Mouse (Mus musculus) small intestine, adult 2 months (tissue): ENCODE results near the gene Prepl. TPM values are rescaled to one million over a fixed set of nuclear protein-coding genes. Genes with fewer than 3 reads are reported as not detected.

Experiments
- H3K27ac ChIP-seq: fragments of 200-500 bp; 2 replicates; pipeline ENCODE4 v1.5.1; 2012; ENCODE audit warnings: low read depth, low read length, control low read depth, inconsistent platforms; ENCODE audit not compliant: insufficient read depth
- H3K27me3 ChIP-seq: fragments of 200-500 bp; 2 replicates; pipeline ENCODE4 v1.6.1; 2012; ENCODE audit warnings: mild to moderate bottlenecking, moderate library complexity, low read length, inconsistent platforms; ENCODE audit not compliant: control insufficient read depth, insufficient read depth
- H3K36me3 ChIP-seq: fragments of 200-500 bp; 2 replicates; pipeline ENCODE4 v1.6.1; 2012; ENCODE audit warnings: mild to moderate bottlenecking, low read length, control low read depth, inconsistent platforms; ENCODE audit not compliant: control insufficient read depth, insufficient read depth
- H3K4me1 ChIP-seq: fragments of 200-500 bp; 2 replicates; pipeline ENCODE4 v1.6.1; 2012; ENCODE audit warnings: low read length, inconsistent platforms, mixed read lengths; ENCODE audit not compliant: control insufficient read depth, insufficient read depth, insufficient read length
- H3K4me3 ChIP-seq: fragments of 200-500 bp; 2 replicates; pipeline ENCODE4 v1.5.1; 2012; ENCODE audit warnings: low read depth, mild to moderate bottlenecking, control low read depth, inconsistent platforms, low read length, moderate library complexity
- CTCF ChIP-seq: fragments of 200-500 bp; IDR thresholded peaks from 2 replicates; pipeline ENCODE4 v1.5.1; 2012; ENCODE audit warnings: low read depth, mild to moderate bottlenecking, control low read depth, inconsistent platforms, low read length, moderate library complexity, mixed read lengths; ENCODE audit not compliant: insufficient replicate concordance, insufficient read length; ENCODE audit errors: extremely low read depth
- POLR2A ChIP-seq: fragments of 200-500 bp; IDR thresholded peaks from 2 replicates; pipeline ENCODE4 v1.6.1; 2012; ENCODE audit warnings: low read depth, mild to moderate bottlenecking, control low read depth, inconsistent platforms, low read length, moderate library complexity
- WGBS: fragments of 180-500 bp; shearing (Covaris S2); methylation state at CpG from one replicate; pipeline ENCODE4 v1.1.7; 2018; 5-methylcytosine and 5-hydroxymethylcytosine counted together
- polyA plus RNA-seq: library from polyadenylated mRNA; depleted of rRNA; stranded (reverse); fragments of >200 nt; gene quantifications from 2 replicates; pipeline ENCODE4 v1.2.3, GENCODE M21; 2012

Gene Prepl
- polyA plus RNA-seq, 1 experiment: 3.0 TPM

- Histone ChIP-seq H3K4me1 (peaks cover 4% of the 10 kb centered on the region; the same call in 1 of the 2 replicates), H3K27ac (no peak overlapping the region), H3K36me3 (peaks cover 1% of the 10 kb centered on the region; the same call in 1 of the 2 replicates), H3K27me3 (no peaks in the 10 kb centered on the region), H3K4me3 (no peak overlapping the region)
- no peak for TF ChIP-seq POLR2A
- no peak for TF ChIP-seq CTCF
- 82% methylated on average over 5 of the region's 5 CpGs for WGBS
These were observed 2.5 kb downstream of the Prepl start for GRCm38 (mm10) chr17:85087591-85087990.

- 79% methylated on average over 1 of the region's 1 CpGs for WGBS
- Histone ChIP-seq H3K4me1 (peaks cover 4% of the 10 kb centered on the region; the same call in 1 of the 2 replicates), H3K4me3 (no peak overlapping the region), H3K27ac (no peak overlapping the region), H3K36me3 (peaks cover 1% of the 10 kb centered on the region; the same call in 1 of the 2 replicates), H3K27me3 (no peaks in the 10 kb centered on the region)
- TF ChIP-seq CTCF (no peak), POLR2A (no peak)
These were observed 3.5 kb downstream of the Prepl start for GRCm38 (mm10) chr17:85086501-85086900.

- H3K36me3 ChIP-seq: peaks cover 5% of the 10 kb centered on the region
- H3K4me3 ChIP-seq: no peak overlapping the region
- TF ChIP-seq POLR2A: no peak
- TF ChIP-seq CTCF: no peak
- no peaks in the 10 kb centered on the region for H3K27me3 ChIP-seq
- no peak overlapping the region for H3K27ac ChIP-seq
- 27% methylated on average over 2 of the region's 2 CpGs for WGBS
- peaks cover 3% of the 10 kb centered on the region; the same call in 1 of the 2 replicates for H3K4me1 ChIP-seq
These were observed 4.7 kb downstream of the Prepl start for GRCm38 (mm10) chr17:85085335-85085734.

GRCm38 (mm10) chr17:85080781-85081180 lies 9.3 kb downstream of the Prepl start:
- 93% methylated on average over 11 of the region's 11 CpGs for WGBS
- no peak overlapping the region for H3K27ac ChIP-seq
- no peak overlapping the region for H3K4me3 ChIP-seq
- TF ChIP-seq POLR2A: no peak
- no peak for TF ChIP-seq CTCF
- peaks cover 3% of the 10 kb centered on the region; the same call in 1 of the 2 replicates for H3K4me1 ChIP-seq
- H3K27me3 ChIP-seq: no peaks in the 10 kb centered on the region
- peaks cover 16% of the 10 kb centered on the region for H3K36me3 ChIP-seq

- Histone ChIP-seq H3K27ac (no peak overlapping the region), H3K4me1 (no peaks in the 10 kb centered on the region), H3K27me3 (no peaks in the 10 kb centered on the region), H3K36me3 (peaks cover 22% of the 10 kb centered on the region), H3K4me3 (no peak overlapping the region)
- no peak for TF ChIP-seq POLR2A
- TF ChIP-seq CTCF: no peak
- 94% methylated on average over 3 of the region's 3 CpGs for WGBS
These were observed 10.8 kb downstream of the Prepl start for GRCm38 (mm10) chr17:85079276-85079675.

GRCm38 (mm10) chr17:85074083-85074482 lies 16.0 kb downstream of the Prepl start:
- WGBS: 92% methylated on average over 4 of the region's 4 CpGs
- Histone ChIP-seq H3K27ac (no peak overlapping the region), H3K27me3 (no peaks in the 10 kb centered on the region), H3K36me3 (peaks cover 27% of the 10 kb centered on the region), H3K4me1 (no peaks in the 10 kb centered on the region), H3K4me3 (no peak overlapping the region)
- TF ChIP-seq POLR2A (no peak), CTCF (no peak)

GRCm38 (mm10) chr17:85073214-85073613 lies 16.8 kb downstream of the Prepl start:
- Histone ChIP-seq H3K27me3 (no peaks in the 10 kb centered on the region), H3K36me3 (peaks cover 29% of the 10 kb centered on the region), H3K4me1 (no peaks in the 10 kb centered on the region), H3K4me3 (no peak overlapping the region), H3K27ac (no peak overlapping the region)
- 57% methylated on average over 7 of the region's 7 CpGs for WGBS
- TF ChIP-seq POLR2A: no peak
- no peak for TF ChIP-seq CTCF

GRCm38 (mm10) chr17:85072383-85072782 lies 17.7 kb downstream of the Prepl start:
- H3K27ac ChIP-seq: no peak overlapping the region
- TF ChIP-seq POLR2A: no peak
- TF ChIP-seq CTCF: no peak
- H3K36me3 ChIP-seq: peaks cover 30% of the 10 kb centered on the region
- no peaks in the 10 kb centered on the region for H3K27me3 ChIP-seq
- 95% methylated on average over 11 of the region's 11 CpGs for WGBS
- no peaks in the 10 kb centered on the region for H3K4me1 ChIP-seq
- no peak overlapping the region for H3K4me3 ChIP-seq
